Mouse (Mus musculus) cerebellum, adult 2 months (tissue): ENCODE measurements around the gene BC048562. TPM values are rescaled to one million over a fixed set of nuclear protein-coding genes. Genes with fewer than 3 reads are reported as not detected.

Source experiments
- DNase-seq, 2 experiments: peaks; one replicate each; pipeline ENCODE4 v3.0.0; 2021
- H3K27ac ChIP-seq: fragments of 200-500 bp; 2 replicates; pipeline ENCODE4 v1.5.1; 2012; ENCODE audit warnings: low read length, control low read depth, inconsistent platforms; ENCODE audit not compliant: insufficient read depth
- H3K27me3 ChIP-seq: fragments of 200-500 bp; 2 replicates; pipeline ENCODE4 v1.6.1; 2012; ENCODE audit warnings: inconsistent platforms, mild to moderate bottlenecking, low read length, moderate library complexity; ENCODE audit not compliant: control insufficient read depth, insufficient read depth
- H3K4me1 ChIP-seq: fragments of 200-500 bp; 2 replicates; pipeline ENCODE4 v1.6.1; 2011; ENCODE audit warnings: low read length; ENCODE audit not compliant: control insufficient read depth, insufficient read depth
- H3K4me3 ChIP-seq: fragments of 200-500 bp; replicated peaks from 2 replicates; pipeline ENCODE3; 2011; ENCODE audit warnings: mild to moderate bottlenecking, low read depth, low read length, control low read depth; ENCODE audit not compliant: insufficient read depth
- CTCF ChIP-seq: fragments of 200-500 bp; IDR thresholded peaks from 2 replicates; pipeline ENCODE4 v1.5.1; 2011; ENCODE audit warnings: low read depth, mild to moderate bottlenecking, control low read depth, low read length, moderate library complexity, borderline replicate concordance; ENCODE audit not compliant: insufficient read depth
- POLR2A ChIP-seq: fragments of 200-500 bp; IDR thresholded peaks from 2 replicates; pipeline ENCODE4 v1.6.1; 2011; ENCODE audit warnings: low read length, control low read depth, borderline replicate concordance; ENCODE audit not compliant: insufficient read depth
- WGBS: fragments of 180-500 bp; shearing (Covaris S2); methylation state at CpG from one replicate; pipeline ENCODE4 v1.1.7; 2018; 5-methylcytosine and 5-hydroxymethylcytosine counted together
- polyA plus RNA-seq: library from polyadenylated mRNA; depleted of rRNA; stranded (reverse); fragments of >200 nt; gene quantifications from 2 replicates; pipeline ENCODE4 v1.2.3, GENCODE M21; 2012

Gene BC048562
- polyA plus RNA-seq, 1 experiment, result not detected

- no peak for TF ChIP-seq CTCF
- TF ChIP-seq POLR2A, result no peak
- DNase-seq, result peak; percentile 38 to 63
- Histone ChIP-seq H3K27me3 (no peaks in the 10 kb centered on the region), H3K4me1 (peaks cover 9% of the 10 kb centered on the region; the same call in 1 of the 2 replicates), H3K27ac (no peak overlapping the region), H3K4me3 (no peak overlapping the region)
- 14% methylated on average over 7 of the region's 7 CpGs for WGBS
These were observed 34.9 kb upstream of the BC048562 start for GRCm38 (mm10) chr9:108401186-108401960.

GRCm38 (mm10) chr9:108403081-108403480 is 33.2 kb upstream of the BC048562 start:
- H3K4me1 ChIP-seq, result peaks cover 8% of the 10 kb centered on the region; the same call in 1 of the 2 replicates
- H3K27me3 ChIP-seq, result no peaks in the 10 kb centered on the region
- no peak for DNase-seq
- H3K4me3 ChIP-seq, result no peak overlapping the region
- H3K27ac ChIP-seq, result no peak overlapping the region
- WGBS, result 82% methylated on average over 4 of the region's 4 CpGs
- no peak for TF ChIP-seq POLR2A
- no peak for TF ChIP-seq CTCF

DNA sequence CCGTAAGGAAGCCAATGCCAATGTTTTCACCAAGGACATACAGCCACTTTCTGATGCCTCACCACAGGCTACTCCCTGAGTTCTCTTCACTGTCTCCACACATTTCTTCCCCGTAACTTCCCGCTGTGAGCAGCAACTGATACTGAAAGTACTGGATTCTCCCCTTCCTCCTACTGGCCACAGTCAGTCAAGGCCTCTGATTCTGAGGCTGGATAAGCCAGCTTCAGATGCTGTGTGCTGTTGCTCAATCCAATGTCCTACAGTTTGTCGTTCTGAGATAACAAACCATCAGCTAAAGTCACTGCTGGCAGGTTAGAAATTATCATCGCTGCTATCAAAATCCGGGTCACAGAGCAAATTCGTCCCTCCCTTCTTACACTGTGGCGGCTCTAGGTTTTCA is 31.8 kb upstream of the BC048562 start:
- 82% methylated on average over 8 of the region's 8 CpGs for WGBS
- Histone ChIP-seq H3K27me3 (no peaks in the 10 kb centered on the region), H3K27ac (no peak overlapping the region), H3K4me3 (no peak overlapping the region), H3K4me1 (peaks cover 7% of the 10 kb centered on the region; the same call in 1 of the 2 replicates)
- no peak for TF ChIP-seq POLR2A
- no peak for TF ChIP-seq CTCF
- no peak for DNase-seq

DNA sequence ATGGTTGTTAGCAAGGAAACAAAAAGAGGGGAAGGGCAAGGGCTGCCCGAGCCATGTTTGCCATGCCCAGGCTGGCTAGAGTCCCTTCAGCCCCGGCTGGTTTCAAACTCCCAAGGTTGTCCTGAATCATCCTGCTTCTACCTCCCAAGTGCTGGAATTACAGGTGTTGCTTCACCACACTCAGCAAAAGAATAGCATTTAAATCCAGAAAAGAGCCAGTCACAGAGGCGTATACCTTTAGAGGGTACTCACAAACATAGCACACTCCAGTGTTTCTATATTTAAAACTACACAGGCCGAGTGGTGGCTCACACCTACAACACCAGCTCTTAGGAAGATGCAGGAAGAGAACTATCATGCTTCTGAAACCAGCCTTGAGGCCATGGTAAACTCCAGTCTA is 26.7 kb upstream of the BC048562 start:
- Histone ChIP-seq H3K4me1 (no peaks in the 10 kb centered on the region), H3K27me3 (no peaks in the 10 kb centered on the region), H3K4me3 (no peak overlapping the region), H3K27ac (no peak overlapping the region)
- no peak for TF ChIP-seq POLR2A
- no peak for TF ChIP-seq CTCF
- no peak for DNase-seq
- 92% methylated on average over 4 of the region's 4 CpGs for WGBS

GRCm38 (mm10) chr9:108411381-108411942 is 24.8 kb upstream of the BC048562 start:
- no peak for DNase-seq
- Histone ChIP-seq H3K4me3 (no peak overlapping the region), H3K27me3 (no peaks in the 10 kb centered on the region), H3K4me1 (no peaks in the 10 kb centered on the region), H3K27ac (no peak overlapping the region)
- 68% methylated on average over 9 of the region's 9 CpGs for WGBS
- TF ChIP-seq CTCF (no peak), POLR2A (no peak)

DNA sequence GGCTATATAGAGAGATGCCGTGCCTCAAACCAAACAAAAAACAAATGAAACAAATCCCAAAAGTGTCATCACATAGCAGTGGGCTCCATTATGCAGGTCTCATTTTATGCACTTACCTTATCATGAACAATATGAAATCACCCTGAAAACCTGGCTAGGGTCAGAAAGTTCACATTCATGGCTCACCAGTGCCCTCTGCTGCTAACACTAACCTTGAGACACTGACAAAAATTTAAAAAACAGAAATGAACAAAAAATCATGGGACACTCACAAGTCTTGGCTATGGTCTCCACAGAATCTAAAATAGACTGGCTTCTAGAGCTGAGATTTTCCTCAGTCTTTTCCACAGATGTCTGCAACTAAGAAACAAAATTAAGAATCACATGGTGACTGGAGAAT is 24.1 kb upstream of the BC048562 start:
- Histone ChIP-seq H3K4me1 (no peaks in the 10 kb centered on the region), H3K4me3 (no peak overlapping the region), H3K27me3 (no peaks in the 10 kb centered on the region), H3K27ac (no peak overlapping the region)
- TF ChIP-seq CTCF (no peak), POLR2A (no peak)
- DNase-seq, result no peak
- 82% methylated on average over 1 of the region's 1 CpGs for WGBS

- Histone ChIP-seq H3K27ac (no peak within 1 kb of the TSS), H3K27me3 (no peaks in the 10 kb centered on the region), H3K4me1 (no peaks in the 10 kb centered on the region), H3K4me3 (no peak within 1 kb of the TSS)
- TF ChIP-seq POLR2A (no peak), CTCF (no peak)
- DNase-seq, result no peak
These were observed 7.9 kb upstream of the BC048562 start, which contains the start of gene Ccdc36 for GRCm38 (mm10) chr9:108428384-108428783. TSS of gene Ccdc36 (minus strand) at chr9:108428484.

GRCm38 (mm10) chr9:108431431-108432067 is 4.7 kb upstream of the BC048562 start:
- no peaks in the 10 kb centered on the region for H3K4me1 ChIP-seq
- H3K27ac ChIP-seq, result no peak overlapping the region
- no peak overlapping the region for H3K4me3 ChIP-seq
- 55% methylated on average over 32 of the region's 32 CpGs for WGBS
- no peak for DNase-seq
- H3K27me3 ChIP-seq, result no peaks in the 10 kb centered on the region
- TF ChIP-seq POLR2A, result no peak
- TF ChIP-seq CTCF, result no peak
